Mouse (Mus musculus) forebrain, embryonic 12.5 days (tissue): ENCODE results near the gene Eno3. TPM values are rescaled to one million over a fixed set of nuclear protein-coding genes. Genes with fewer than 3 reads are reported as not detected.

Experiments used
- microRNA-seq: library from miRNA; unstranded; fragments of <30 nt; microRNA quantifications from one replicate; pipeline ENCODE4, GENCODE M21; 2017
- polyA plus RNA-seq: library from polyadenylated mRNA; unstranded; fragments of >200 nt; fragmentation: Nextera tagmentation; extraction: Ambion mirVana; gene quantifications from 2 replicates; pipeline ENCODE4 v1.2.1, GENCODE M21; 2016

The Eno3 gene
- polyA plus RNA-seq, 1 experiment from 2014 or later, result 9.0 TPM

Small RNA genes within 50 kb of the gene (microRNA-seq; reads per million reads assigned to microRNA genes)
- gene Mir6925, result not detected

Other genes with a start within 250 kb of the Eno3 start
- 40.3 and 46.2 TPM in 2 replicates for gene Pelp1, start 247.2 kb upstream of the Eno3 start, polyA plus RNA-seq
- 36.9 and 40.5 TPM in 2 replicates for gene Arrb2, start 224.6 kb upstream of the Eno3 start, polyA plus RNA-seq
- 32.1 and 32.5 TPM in 2 replicates for gene Med11, start 205.3 kb upstream of the Eno3 start, polyA plus RNA-seq
- gene Zmynd15, start 197.8 kb upstream of the Eno3 start, polyA plus RNA-seq, result 0.35 and 0.43 TPM in 2 replicates
- 0.74 and 1.0 TPM in 2 replicates for gene Cxcl16, start 197.2 kb upstream of the Eno3 start, polyA plus RNA-seq
- gene Tm4sf5, start 152.0 kb upstream of the Eno3 start, polyA plus RNA-seq, result 0.35 and 0.49 TPM in 2 replicates
- gene Vmo1, start 142.6 kb upstream of the Eno3 start, polyA plus RNA-seq, result not detected in 2 replicates
- not detected in 2 replicates for gene Gltpd2, start 138.0 kb upstream of the Eno3 start, polyA plus RNA-seq
- 758 and 788 TPM in 2 replicates for gene Psmb6, start 131.8 kb upstream of the Eno3 start, polyA plus RNA-seq
- gene Gm40193, start 124.3 kb upstream of the Eno3 start, polyA plus RNA-seq, result not detected in 2 replicates
- gene Pld2, start 117.1 kb upstream of the Eno3 start, polyA plus RNA-seq, result 3.4 and 4.0 TPM in 2 replicates
- 15.3 and 17.4 TPM in 2 replicates for gene Mink1, start 94.3 kb upstream of the Eno3 start, polyA plus RNA-seq
- not detected in 2 replicates for gene 4930544D05Rik, start 41.4 kb upstream of the Eno3 start, polyA plus RNA-seq
- not detected in 2 replicates for gene Chrne, start 38.0 kb upstream of the Eno3 start, polyA plus RNA-seq
- gene Gp1ba, start 18.1 kb upstream of the Eno3 start, polyA plus RNA-seq, result 0.23 and 0.33 TPM in 2 replicates
- 85.1 and 96.1 TPM in 2 replicates for gene Rnf167, start 10.0 kb upstream of the Eno3 start, polyA plus RNA-seq
- gene Slc25a11, start 9.7 kb upstream of the Eno3 start, polyA plus RNA-seq, result 139 and 141 TPM in 2 replicates
- gene Pfn1, start 2.6 kb upstream of the Eno3 start, polyA plus RNA-seq, result 1,070 and 1,131 TPM in 2 replicates
- 144 and 149 TPM in 2 replicates for gene Spag7, start 12.2 kb downstream of the Eno3 start, polyA plus RNA-seq
- gene Camta2, start 30.9 kb downstream of the Eno3 start, polyA plus RNA-seq, result 12.6 and 13.9 TPM in 2 replicates
- 0.55 and 0.96 TPM in 2 replicates for gene Inca1, start 43.0 kb downstream of the Eno3 start, polyA plus RNA-seq
- 1.7 and 3.2 TPM in 2 replicates for gene Kif1c, start 43.3 kb downstream of the Eno3 start, polyA plus RNA-seq
- 10.7 and 11.4 TPM in 2 replicates for gene Zfp3, start 107.0 kb downstream of the Eno3 start, polyA plus RNA-seq
- not detected in 2 replicates for gene Scimp, start 155.4 kb downstream of the Eno3 start, polyA plus RNA-seq
- 55.2 and 57.7 TPM in 2 replicates for gene Rabep1, start 187.6 kb downstream of the Eno3 start, polyA plus RNA-seq